Mouse (Mus musculus) ZHBTc4 (cell line): ENCODE measurements at regions not wholly inside any gene's neighbourhood (a gene's known extent, or its start where the extent isn't known, plus 50 kb on each side); places are given as distances from the start of the nearest gene placed in this dataset.

Source experiments
- DNase-seq: peaks from one replicate; pipeline ENCODE4 v3.0.0-alpha.2; 2011; ENCODE audit warnings: low read depth, low spot score

- no peak for DNase-seq
These were observed 409.7 kb upstream of the Plxna2 start for GRCm38 (mm10) chr1:194208034-194209000.

GRCm38 (mm10) chr1:194197516-194197915 lies 420.5 kb upstream of the Plxna2 start:
- DNase-seq: peak; percentile 7

DNA sequence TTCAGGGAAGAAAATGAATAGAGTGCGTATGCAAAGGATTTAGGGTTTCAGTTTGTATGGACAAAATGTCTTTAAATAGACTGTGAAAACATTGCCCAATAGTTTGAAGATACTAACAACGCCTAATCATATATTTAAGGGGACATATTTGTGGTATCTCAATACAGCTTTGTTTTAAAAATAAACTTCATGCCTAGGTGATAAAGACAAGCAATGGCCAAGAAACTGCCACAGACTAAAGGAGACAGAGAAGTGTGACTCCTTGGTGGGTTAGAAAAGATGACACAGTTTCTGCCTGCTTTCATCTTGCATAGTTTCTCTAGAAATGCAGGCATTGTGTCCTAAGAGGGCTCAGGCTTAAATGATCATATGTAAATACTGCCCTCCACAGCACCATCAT lies 435.7 kb upstream of the Plxna2 start:
- DNase-seq: no peak

GRCm38 (mm10) chr1:194161469-194161868 lies 456.5 kb upstream of the Plxna2 start:
- DNase-seq: no peak

DNA sequence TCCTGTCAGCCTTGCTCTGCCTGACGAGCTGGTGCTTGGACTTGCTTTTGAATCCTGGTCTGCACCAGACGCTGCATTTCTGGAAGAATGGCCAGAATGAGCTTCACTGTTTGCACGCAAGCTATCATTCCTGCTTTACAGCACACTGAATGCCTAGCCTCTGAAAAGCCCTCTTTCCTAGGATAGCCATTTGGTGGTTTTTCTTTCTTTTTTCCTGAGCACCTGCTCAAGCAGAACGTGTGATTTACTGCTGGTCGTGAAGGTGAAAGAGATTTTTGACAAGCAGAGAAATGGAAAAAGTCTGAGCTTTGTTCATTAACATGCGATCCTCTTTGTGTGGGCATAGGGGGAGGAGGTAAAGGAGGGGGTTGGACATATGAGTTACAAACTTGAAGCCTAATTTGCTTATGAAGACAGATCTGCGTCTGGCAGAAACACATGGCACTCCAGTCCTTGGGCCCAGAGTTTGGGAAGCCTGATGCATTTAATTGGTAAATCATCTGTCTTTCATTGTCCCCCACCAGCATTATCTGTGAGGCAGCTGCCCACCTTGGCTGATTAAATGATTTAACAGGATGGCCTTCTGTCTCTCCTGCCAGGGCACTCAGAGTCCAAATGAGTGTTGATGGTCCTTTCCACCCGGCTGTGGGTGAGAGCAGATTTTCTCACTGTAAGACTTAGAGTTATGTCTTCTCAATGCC lies 457.1 kb upstream of the Plxna2 start:
- no peak for DNase-seq

DNA sequence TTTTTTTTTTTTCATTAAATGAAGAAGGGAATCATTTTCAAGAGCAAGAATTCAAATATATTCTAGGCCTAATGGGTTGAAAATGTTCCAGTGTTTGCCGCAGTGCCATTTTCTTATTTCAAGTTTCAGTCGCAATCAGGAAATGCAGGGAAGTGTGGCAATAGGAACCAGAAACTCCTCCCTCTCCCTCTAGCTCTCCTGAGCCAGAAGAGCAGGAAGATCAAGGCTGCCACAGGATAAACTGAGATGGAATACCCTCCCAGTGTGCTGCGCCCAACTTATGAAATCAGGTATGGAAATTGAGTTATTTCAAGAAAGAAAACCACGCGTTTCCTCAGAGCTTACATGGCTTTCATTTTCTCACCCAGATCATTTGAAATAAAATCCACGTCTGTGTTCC lies 460.8 kb upstream of the Plxna2 start:
- no peak for DNase-seq

DNA sequence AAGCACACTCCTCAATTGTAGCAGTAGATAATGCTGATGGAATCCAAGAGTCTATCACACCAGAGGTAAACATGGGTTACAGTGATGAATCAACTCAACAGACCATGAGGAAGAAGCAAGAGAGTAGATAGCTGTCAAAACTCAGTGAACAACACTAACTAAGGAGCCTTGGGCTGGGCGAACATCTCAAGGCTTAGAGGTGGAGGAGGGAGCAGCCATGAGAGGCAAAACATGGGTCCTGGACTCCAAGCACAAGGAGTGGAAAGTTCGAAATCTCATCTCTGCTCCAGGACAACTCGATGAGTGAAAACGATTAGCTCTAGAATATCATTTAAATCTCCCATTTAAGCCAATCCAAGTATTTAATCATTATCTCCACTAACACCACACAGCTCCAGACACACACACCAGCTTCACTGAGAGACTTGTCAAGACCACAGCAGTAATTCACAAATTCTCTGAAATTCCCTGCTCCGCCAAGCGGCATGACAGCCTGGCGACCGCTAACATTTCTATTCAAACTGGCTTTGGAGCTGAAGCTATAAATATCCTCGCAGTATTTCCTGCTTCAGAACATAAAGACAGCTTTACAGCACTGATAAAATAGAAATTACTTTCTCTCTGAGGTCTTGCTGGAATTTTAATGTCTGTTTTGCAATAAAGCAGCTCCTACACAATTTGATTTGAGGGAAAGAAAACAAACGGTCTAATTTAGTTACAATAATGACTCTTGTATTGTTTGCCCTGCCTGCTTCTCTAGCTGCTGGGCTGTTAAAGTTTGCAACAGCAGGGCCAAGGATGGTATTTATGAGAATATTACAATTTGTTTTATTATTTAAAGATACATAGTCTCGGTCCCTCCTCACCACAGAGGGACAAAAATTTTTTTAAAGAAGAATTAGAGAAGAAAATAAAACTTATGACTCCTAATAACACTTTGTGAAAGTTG lies 469.3 kb upstream of the Plxna2 start:
- no peak for DNase-seq

GRCm38 (mm10) chr1:194117631-194118360 lies 500.2 kb upstream of the Plxna2 start:
- DNase-seq: no peak

- DNase-seq: no peak
These were observed 503.6 kb upstream of the Plxna2 start for GRCm38 (mm10) chr1:194114399-194114798.

DNA sequence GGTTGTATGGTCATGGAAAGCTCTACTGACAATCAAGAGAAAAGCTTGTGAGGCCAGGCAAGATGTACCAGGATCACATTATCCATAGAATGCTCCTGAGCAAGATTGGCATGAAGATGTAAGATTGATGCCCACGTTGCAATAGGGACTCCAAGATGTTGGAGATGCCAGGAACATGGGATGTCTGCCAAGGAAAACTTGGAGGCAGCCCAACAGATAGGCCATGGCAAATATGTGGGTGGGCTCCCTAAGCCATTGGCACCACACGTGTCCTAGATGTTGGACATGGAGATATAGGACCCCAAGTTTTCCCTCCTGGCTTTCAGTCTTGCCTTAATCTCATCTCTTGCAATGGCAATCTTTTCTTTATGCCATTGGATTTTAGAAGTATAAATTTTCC lies 506.1 kb upstream of the Plxna2 start:
- DNase-seq: no peak

DNA sequence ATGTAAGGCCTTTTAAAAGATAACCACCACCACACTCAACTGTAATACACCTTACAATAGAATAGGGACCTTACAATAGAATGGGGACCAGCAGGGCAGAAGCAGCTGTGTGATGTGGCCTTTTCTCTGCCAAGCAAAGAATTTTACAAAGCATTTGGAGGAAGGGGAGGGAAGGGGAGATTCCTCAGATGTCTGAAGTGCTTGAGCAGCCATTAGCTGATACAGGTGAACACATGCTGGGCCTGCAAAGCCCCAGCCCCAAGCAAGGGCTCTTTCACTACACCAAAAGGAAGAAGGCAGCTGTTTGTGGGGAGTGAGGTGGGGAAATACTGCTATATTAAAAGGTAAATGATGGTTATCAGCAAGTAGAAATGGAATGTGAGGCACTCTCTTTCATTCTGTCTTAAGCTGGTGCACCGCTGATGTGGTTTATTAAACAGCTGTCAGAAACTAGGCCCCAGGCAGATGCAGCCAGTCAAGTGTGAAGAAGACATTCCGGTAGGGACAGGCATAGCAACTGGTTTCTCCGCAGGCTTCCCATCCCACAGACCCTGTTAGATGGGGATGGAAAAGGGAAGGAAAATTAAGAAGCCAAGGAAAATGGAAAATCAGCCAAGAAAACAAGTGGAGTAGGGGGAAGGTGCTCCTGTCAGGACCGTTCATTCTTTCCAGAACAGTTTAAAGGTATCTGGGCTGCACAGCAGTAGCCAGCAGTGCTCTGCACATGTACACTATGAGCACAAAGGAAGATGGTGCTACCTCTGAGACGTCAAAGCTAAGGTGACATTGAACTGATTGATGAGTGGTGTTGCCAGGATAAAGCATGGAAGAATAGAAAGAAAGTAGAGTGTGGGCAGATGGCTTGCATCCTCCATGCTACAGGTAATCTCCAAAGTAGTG lies 508.6 kb upstream of the Plxna2 start:
- DNase-seq: peak; percentile 6

GRCm38 (mm10) chr1:194108132-194108531 lies 509.9 kb upstream of the Plxna2 start:
- DNase-seq: no peak

DNA sequence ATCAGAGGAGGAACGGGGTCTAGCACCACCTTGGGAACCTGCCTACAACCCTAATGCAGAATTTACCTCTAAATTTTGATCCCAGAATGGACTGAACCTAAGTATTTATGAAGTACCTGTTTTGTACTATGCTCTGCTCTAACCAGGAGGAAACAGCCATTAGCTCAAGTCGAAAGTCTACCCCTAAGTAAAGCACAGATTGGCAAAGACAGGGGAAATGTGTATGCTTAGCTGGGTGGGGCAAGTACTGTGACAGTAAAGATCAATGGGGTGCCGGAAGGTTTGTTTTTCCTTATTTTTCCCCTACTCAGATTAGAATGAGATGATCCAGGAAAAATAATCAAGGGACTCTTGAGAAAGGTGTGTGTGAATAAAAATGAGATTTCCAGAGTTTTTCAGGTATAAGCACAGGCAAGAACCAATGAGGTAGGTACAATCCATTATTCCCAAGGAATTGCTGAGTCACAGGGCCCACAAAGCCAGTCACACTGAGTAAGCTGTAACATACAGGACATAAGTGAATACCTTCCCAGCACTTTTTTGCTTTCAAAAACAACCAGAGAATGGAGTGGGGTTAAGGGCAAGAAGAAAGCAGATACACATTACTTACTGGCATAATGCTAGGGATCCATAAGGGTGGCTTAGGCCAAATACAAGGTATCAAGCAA lies 510.6 kb upstream of the Plxna2 start:
- no peak for DNase-seq

- no peak for DNase-seq
These were observed 528.0 kb upstream of the Plxna2 start for GRCm38 (mm10) chr1:194089918-194090548.

DNA sequence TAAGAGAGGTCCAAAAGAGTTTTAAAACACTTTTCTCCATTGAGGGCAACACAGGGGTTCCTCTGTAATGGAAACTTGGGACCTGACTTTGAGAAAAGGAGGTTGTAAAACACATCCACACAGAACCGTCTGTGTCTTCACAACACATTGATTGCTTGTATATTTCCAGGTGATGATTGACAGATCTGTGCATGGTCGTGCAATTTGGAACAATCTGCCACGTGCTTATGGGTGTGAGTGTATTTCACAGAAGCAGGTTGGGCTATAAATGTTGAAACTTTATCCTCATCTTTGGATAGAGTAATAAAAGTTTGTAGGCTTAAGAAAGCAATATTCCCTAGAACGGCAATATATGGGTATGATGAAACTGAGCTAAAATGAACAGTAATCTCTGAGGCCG lies 559.5 kb upstream of the Plxna2 start:
- DNase-seq: no peak

DNA sequence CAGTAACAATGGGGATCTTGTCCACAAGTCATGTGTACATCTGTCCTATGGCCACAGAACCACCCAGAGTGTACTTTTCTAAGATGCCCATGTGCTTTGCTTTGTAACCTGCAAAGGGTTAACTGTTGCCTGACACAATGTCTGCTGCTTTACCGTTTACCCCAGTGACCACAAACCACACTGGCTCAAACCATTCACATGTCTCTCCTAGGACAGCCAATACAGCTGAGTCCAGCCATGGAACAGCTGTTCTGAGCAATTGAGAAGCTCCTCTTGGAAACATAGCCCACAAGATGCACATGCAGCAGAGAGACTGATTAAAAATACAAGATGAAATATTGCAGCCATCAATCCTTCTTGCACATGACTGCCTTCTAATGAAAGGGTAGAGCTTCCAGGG lies 561.5 kb upstream of the Plxna2 start:
- no peak for DNase-seq

- DNase-seq: no peak
These were observed 568.2 kb upstream of the Plxna2 start for GRCm38 (mm10) chr1:194049746-194050351.
